Mouse (Mus musculus) liver, adult 2 months (tissue): ENCODE measurements around the gene Clstn1. TPM values are rescaled to one million over a fixed set of nuclear protein-coding genes. Genes with fewer than 3 reads are reported as not detected.

Experiments used
- DNase-seq: peaks from one replicate; pipeline ENCODE4 v3.0.0-alpha.2; 2011; ENCODE audit warnings: low read depth, low spot score; ENCODE audit errors: extremely low read depth
- H3K27ac ChIP-seq: fragments of 200-500 bp; replicated peaks from 2 replicates; pipeline ENCODE4 v1.5.1; 2012; ENCODE audit warnings: low read depth, mild to moderate bottlenecking, control low read depth, inconsistent platforms, low read length; ENCODE audit not compliant: insufficient read depth
- H3K27me3 ChIP-seq: fragments of 200-500 bp; 2 replicates; pipeline ENCODE4 v1.6.1; 2012; ENCODE audit warnings: mild to moderate bottlenecking, moderate library complexity, low read length, inconsistent platforms; ENCODE audit not compliant: control insufficient read depth, insufficient read depth
- H3K36me3 ChIP-seq: fragments of 200-500 bp; 2 replicates; pipeline ENCODE4 v1.6.1; 2012; ENCODE audit warnings: low read length, inconsistent platforms; ENCODE audit not compliant: control insufficient read depth, insufficient read depth
- H3K4me1 ChIP-seq: fragments of 200-500 bp; 2 replicates; pipeline ENCODE4 v1.6.1; 2011; ENCODE audit warnings: low read length; ENCODE audit not compliant: control insufficient read depth, insufficient read depth
- H3K4me3 ChIP-seq: fragments of 200-500 bp; 2 replicates; pipeline ENCODE4 v1.5.1; 2011; ENCODE audit warnings: low read depth, mild to moderate bottlenecking, control low read depth, low read length, moderate library complexity; ENCODE audit not compliant: insufficient read depth
- H3K79me2 ChIP-seq: fragments of 200-500 bp; 2 replicates; pipeline ENCODE4 v1.6.1; 2012; ENCODE audit warnings: inconsistent platforms, mild to moderate bottlenecking, low read length, moderate library complexity; ENCODE audit not compliant: control insufficient read depth, insufficient read depth
- H3K9ac ChIP-seq: fragments of 200-500 bp; 2 replicates; pipeline ENCODE4 v1.6.1; 2012; ENCODE audit warnings: low read depth, mild to moderate bottlenecking, control low read depth, inconsistent platforms, low read length
- CTCF ChIP-seq: fragments of 200-500 bp; IDR thresholded peaks from 2 replicates; pipeline ENCODE4 v1.5.1; 2011; ENCODE audit warnings: low read depth, low read length, control low read depth
- POLR2A ChIP-seq: fragments of 200-500 bp; IDR thresholded peaks from 2 replicates; pipeline ENCODE4 v1.6.1; 2011; ENCODE audit warnings: low read length, control low read depth; ENCODE audit not compliant: insufficient read depth; ENCODE audit errors: extremely low read depth
- WGBS: fragments of 180-500 bp; shearing (Covaris S2); methylation state at CpG from one replicate; pipeline ENCODE4 v1.1.7; 2018; 5-methylcytosine and 5-hydroxymethylcytosine counted together
- polyA plus RNA-seq: library from polyadenylated mRNA; depleted of rRNA; stranded (reverse); fragments of >200 nt; gene quantifications from 2 replicates; pipeline ENCODE4 v1.2.3, GENCODE M21; 2012
- total RNA-seq: library from RNA; depleted of rRNA; stranded (reverse); fragments of >200 nt; gene quantifications from 2 replicates; pipeline ENCODE4 v1.2.3, GENCODE M21; 2014

The Clstn1 gene
- total and polyA plus RNA-seq, 2 experiments: 1.5 to 2.3 TPM

DNA sequence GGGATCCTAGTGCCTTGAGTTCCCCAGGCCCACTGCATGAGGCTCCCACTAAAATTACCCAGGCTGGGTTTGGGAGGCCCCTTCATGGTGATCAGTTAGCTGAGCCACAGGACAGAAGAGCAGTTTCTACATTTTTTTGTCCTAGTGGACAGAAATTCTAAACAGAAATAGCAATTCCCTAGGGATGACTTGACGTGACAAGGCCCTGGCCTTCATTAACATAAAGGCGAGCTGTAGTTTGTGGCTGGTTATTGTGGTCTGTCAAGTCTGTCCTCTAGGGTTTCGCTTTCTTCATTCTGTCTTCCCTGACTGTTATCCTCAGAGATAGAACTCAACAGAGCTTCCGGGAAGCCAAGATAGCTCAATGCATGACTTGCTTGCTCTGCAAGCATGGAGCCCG is 55.7 kb downstream of the Clstn1 start:
- no peaks in the 10 kb centered on the region for H3K79me2 ChIP-seq
- no peaks in the 10 kb centered on the region for H3K36me3 ChIP-seq
- no peaks in the 10 kb centered on the region for H3K4me1 ChIP-seq
- H3K27me3 ChIP-seq: no peaks in the 10 kb centered on the region
- H3K9ac ChIP-seq: no peak overlapping the region
- WGBS: 94% methylated on average over 5 of the region's 5 CpGs
- TF ChIP-seq CTCF: no peak
- TF ChIP-seq POLR2A: no peak
- DNase-seq: no peak
- H3K4me3 ChIP-seq: no peak overlapping the region
- no peak overlapping the region for H3K27ac ChIP-seq

DNA sequence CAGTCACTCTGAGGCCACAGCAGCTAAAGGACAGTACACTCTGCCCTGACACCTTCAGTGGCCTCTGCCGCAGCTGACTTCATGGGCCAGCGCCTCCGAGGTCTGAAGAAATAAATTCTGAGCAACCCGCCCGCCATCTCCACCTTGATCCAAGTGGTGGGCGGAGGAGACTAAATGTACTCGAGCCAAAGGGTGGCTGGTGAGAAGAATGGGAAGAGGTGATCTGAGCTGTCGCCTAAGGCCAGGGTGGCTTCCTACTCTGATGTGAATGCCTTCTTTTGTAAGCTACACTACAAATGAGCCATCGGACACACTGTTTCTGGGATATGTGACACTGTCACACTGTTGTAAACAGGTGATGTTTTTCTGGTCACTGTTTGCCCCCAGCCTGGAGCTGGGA is 59.5 kb downstream of the Clstn1 start:
- Histone ChIP-seq H3K4me3 (no peak overlapping the region), H3K79me2 (no peaks in the 10 kb centered on the region), H3K27ac (no peak overlapping the region), H3K36me3 (no peaks in the 10 kb centered on the region), H3K27me3 (no peaks in the 10 kb centered on the region), H3K9ac (no peak overlapping the region), H3K4me1 (no peaks in the 10 kb centered on the region)
- no peak for TF ChIP-seq POLR2A
- TF ChIP-seq CTCF: no peak
- no peak for DNase-seq
- 93% methylated on average over 9 of the region's 9 CpGs for WGBS

DNA sequence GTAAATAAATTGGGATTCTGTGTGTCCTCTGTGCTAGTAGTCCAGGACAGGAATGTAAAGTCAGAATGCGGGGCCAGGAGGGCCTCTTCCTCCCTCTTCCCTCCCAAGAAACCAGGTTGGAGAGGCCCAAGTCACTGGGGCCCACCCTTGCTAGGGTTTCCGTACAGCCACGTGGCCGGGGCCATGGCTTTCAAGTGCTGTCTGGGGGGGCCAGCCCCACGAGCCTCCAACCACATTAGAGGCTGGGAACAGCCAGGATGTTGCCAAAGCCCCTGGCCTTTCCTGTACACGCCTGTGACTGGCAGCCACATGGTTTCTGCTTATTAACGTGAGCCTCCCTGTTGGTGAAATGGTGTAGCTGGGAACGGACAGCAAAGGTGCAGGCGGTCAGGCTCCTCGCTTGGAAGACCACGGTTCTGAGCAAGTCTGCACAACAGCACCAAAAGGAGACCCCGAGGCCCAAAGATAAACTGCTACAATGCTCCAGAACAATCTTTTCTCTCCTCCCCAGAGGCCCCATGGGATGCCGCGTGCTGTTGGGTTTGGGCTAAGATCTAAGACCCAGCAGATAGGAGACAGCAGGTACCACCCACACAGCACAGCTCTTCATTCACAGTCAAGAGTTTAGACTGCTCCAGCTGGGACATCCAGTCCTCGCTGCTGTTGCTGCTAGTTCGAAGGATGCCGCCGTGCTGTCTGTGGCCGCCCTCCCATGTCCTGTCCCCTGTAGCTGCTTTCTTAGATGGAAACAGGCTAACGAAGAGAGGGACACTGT is 62.0 kb downstream of the Clstn1 start:
- no peak for DNase-seq
- no peaks in the 10 kb centered on the region for H3K79me2 ChIP-seq
- no peak overlapping the region for H3K27ac ChIP-seq
- WGBS: 86% methylated on average over 20 of the region's 20 CpGs
- no peak overlapping the region for H3K4me3 ChIP-seq
- no peaks in the 10 kb centered on the region for H3K4me1 ChIP-seq
- H3K27me3 ChIP-seq: no peaks in the 10 kb centered on the region
- TF ChIP-seq CTCF: no peak
- no peak for TF ChIP-seq POLR2A
- no peak overlapping the region for H3K9ac ChIP-seq
- no peaks in the 10 kb centered on the region for H3K36me3 ChIP-seq

DNA sequence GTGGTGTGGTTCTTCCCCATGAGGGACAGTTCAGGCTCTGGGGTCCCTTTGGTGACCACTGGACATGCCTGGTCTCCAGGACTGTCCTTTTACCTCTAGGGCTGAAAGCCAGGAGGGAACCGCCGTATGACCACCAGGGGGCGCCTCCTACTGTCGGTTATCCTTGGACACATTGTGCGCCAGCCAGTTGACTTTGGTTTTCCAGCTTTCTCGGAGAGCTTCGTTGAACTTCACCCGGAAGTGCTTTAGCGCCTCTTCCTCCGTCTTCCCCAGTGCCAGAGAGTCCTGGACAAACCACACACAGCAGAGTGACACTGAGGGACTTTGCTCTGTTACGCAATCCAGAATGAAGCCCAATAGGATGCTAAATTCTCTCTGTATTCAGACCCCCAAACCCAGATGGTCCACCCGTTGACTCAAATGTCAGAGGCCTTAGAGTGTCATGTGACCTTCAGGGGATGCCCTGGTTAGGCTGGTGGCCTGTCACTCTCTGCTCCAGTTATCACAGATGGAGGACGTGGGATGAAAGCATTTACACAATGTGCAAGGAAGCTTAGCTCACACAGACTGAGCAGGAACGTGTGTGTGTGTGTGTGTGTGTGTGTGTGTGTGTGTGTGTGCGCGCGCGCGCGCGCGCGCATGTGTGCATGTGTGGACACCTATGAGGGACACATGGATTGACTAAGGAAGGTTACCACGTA is 64.4 kb downstream of the Clstn1 start:
- peak; percentile 28 for DNase-seq
- 60% methylated on average over 24 of the region's 24 CpGs for WGBS
- no peaks in the 10 kb centered on the region for H3K36me3 ChIP-seq
- no peaks in the 10 kb centered on the region for H3K27me3 ChIP-seq
- no peaks in the 10 kb centered on the region for H3K4me1 ChIP-seq
- H3K27ac ChIP-seq: no peak overlapping the region
- TF ChIP-seq POLR2A (no peak), CTCF (peak; percentile 71)
- no peak overlapping the region for H3K9ac ChIP-seq
- H3K4me3 ChIP-seq: no peak overlapping the region
- H3K79me2 ChIP-seq: no peaks in the 10 kb centered on the region

DNA sequence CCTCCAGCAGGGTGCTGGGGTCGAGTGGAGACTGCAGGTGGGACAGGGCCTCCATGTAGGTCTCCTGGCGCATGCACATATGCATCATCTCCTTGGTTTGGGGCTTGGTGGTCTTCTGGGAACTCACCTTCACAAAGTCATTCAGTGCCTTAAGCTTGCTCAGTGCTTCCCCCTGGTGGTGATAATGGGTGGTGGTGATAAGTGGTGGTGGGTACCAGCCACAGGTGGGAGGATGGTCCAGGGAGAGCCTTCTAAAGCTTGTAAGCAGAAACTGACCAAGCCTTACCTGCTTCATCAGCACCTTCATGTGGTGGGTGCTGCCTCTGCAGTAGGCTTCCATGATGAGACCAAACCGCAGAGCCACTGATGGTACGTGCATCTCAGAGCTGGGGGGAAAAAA is 68.0 kb downstream of the Clstn1 start:
- Histone ChIP-seq H3K27ac (no peak overlapping the region), H3K36me3 (no peaks in the 10 kb centered on the region), H3K9ac (no peak overlapping the region), H3K79me2 (no peaks in the 10 kb centered on the region), H3K4me1 (no peaks in the 10 kb centered on the region), H3K4me3 (no peak overlapping the region), H3K27me3 (no peaks in the 10 kb centered on the region)
- TF ChIP-seq CTCF (peak; percentile 62), POLR2A (no peak)
- WGBS: 85% methylated on average over 4 of the region's 4 CpGs
- no peak for DNase-seq
